Mouse (Mus musculus) heart, postnatal 0 days (tissue): ENCODE data around the gene Ylpm1. TPM values are rescaled to one million over a fixed set of nuclear protein-coding genes. Genes with fewer than 3 reads are reported as not detected.

Experiments
- ATAC-seq: fragments of 200-750 bp; cut with Nextera tagmentation; 2 replicates; pipeline ENCODE4 v1.8.0; 2017; ENCODE audit warnings: low read depth, moderate number of reproducible peaks, moderate library complexity; ENCODE audit not compliant: insufficient read depth
- DNase-seq: peaks from one replicate; pipeline ENCODE4 v3.0.0-alpha.2; 2016; ENCODE audit warnings: low spot score
- H3K27ac ChIP-seq: fragments of 300-500 bp; sonication (generic); 2 replicates; pipeline ENCODE4 v1.5.1; 2014; ENCODE audit warnings: low read depth, mild to moderate bottlenecking
- H3K27me3 ChIP-seq: fragments of 300-500 bp; sonication (generic); 2 replicates; pipeline ENCODE4 v1.6.1; 2014; ENCODE audit warnings: low read length, mixed read lengths; ENCODE audit not compliant: control insufficient read depth, insufficient read depth
- H3K36me3 ChIP-seq: fragments of 300-500 bp; sonication (generic); replicated peaks from 2 replicates; pipeline ENCODE4 v1.6.1; 2014; ENCODE audit warnings: low read length, mixed read lengths; ENCODE audit not compliant: control insufficient read depth, insufficient read depth
- H3K4me1 ChIP-seq: fragments of 300-500 bp; sonication (generic); 2 replicates; pipeline ENCODE4 v1.6.1; 2014; ENCODE audit warnings: antibody characterized with exemption; ENCODE audit not compliant: control insufficient read depth, insufficient read depth
- H3K4me2 ChIP-seq: fragments of 300-500 bp; sonication (generic); 2 replicates; pipeline ENCODE4 v1.6.1; 2014; ENCODE audit warnings: low read depth, mild to moderate bottlenecking, low read length, moderate library complexity
- H3K4me3 ChIP-seq: fragments of 300-500 bp; sonication (generic); 2 replicates; pipeline ENCODE4 v1.5.1; 2014; ENCODE audit warnings: low read depth, low read length
- H3K9ac ChIP-seq: fragments of 300-500 bp; sonication (generic); replicated peaks from 2 replicates; pipeline ENCODE4 v1.6.1; 2014; ENCODE audit warnings: low read depth, low read length, mixed read lengths
- H3K9me3 ChIP-seq: fragments of 300-500 bp; sonication (generic); replicated peaks from 2 replicates; pipeline ENCODE4 v1.6.1; 2016; ENCODE audit warnings: low read length; ENCODE audit not compliant: control insufficient read depth
- CTCF ChIP-seq: IDR thresholded peaks from 2 replicates; pipeline ENCODE4 v1.5.1; 2016; ENCODE audit warnings: antibody characterized with exemption, control low read depth, low read depth
- EP300 ChIP-seq: IDR thresholded peaks from 2 replicates; pipeline ENCODE4 v1.6.1; 2016; ENCODE audit warnings: antibody characterized with exemption, low read depth
- WGBS: fragments of 180-500 bp; shearing (Covaris S2); extraction: QIAGEN DNeasy Blood & Tissue Kit; methylation state at CpG from one replicate; pipeline ENCODE4 v1.1.7; 2014; 5-methylcytosine and 5-hydroxymethylcytosine counted together
- polyA plus RNA-seq: library from polyadenylated mRNA; unstranded; fragments of >200 nt; fragmentation: Nextera tagmentation; extraction: Ambion mirVana; gene quantifications from 2 replicates; pipeline ENCODE4 v1.2.1, GENCODE M21; 2015
- total RNA-seq: library from RNA; depleted of rRNA; stranded (reverse); fragments of >200 nt; gene quantifications from 2 replicates; pipeline ENCODE4 v1.2.3, GENCODE M21; 2014; ENCODE audit warnings: low replicate concordance

The Ylpm1 gene
- total and polyA plus RNA-seq, 2 experiments from 2014 or later = 10.5 to 14.7 TPM

GRCm38 (mm10) chr12:85103096-85103495 is 107.0 kb downstream of the Ylpm1 start:
- Histone ChIP-seq H3K9me3 (no peaks in the 10 kb centered on the region), H3K4me1 (no peaks in the 10 kb centered on the region), H3K27ac (no peak overlapping the region), H3K9ac (no peak overlapping the region), H3K36me3 (no peaks in the 10 kb centered on the region), H3K4me3 (no peak overlapping the region), H3K4me2 (no peak overlapping the region), H3K27me3 (no peaks in the 10 kb centered on the region)
- TF ChIP-seq EP300 = no peak
- no peak for TF ChIP-seq CTCF
- DNase-seq = no peak
- ATAC-seq = no peak
- 79% methylated on average over 8 of the region's 8 CpGs for WGBS

GRCm38 (mm10) chr12:85104789-85105188 is 108.7 kb downstream of the Ylpm1 start:
- Histone ChIP-seq H3K27ac (no peak overlapping the region), H3K9ac (no peak overlapping the region), H3K27me3 (no peaks in the 10 kb centered on the region), H3K4me3 (no peak overlapping the region), H3K9me3 (no peaks in the 10 kb centered on the region), H3K4me1 (peaks cover 2% of the 10 kb centered on the region; the same call in 1 of the 2 replicates), H3K36me3 (no peaks in the 10 kb centered on the region), H3K4me2 (no peak overlapping the region)
- WGBS = 86% methylated on average over 8 of the region's 8 CpGs
- TF ChIP-seq CTCF = no peak
- no peak for TF ChIP-seq EP300
- DNase-seq (no peak), ATAC-seq (no peak)

GRCm38 (mm10) chr12:85106292-85106691 is 110.2 kb downstream of the Ylpm1 start:
- no peaks in the 10 kb centered on the region for H3K27me3 ChIP-seq
- DNase-seq (no peak), ATAC-seq (no peak)
- TF ChIP-seq EP300 (no peak), CTCF (no peak)
- H3K9me3 ChIP-seq = no peaks in the 10 kb centered on the region
- H3K27ac ChIP-seq = no peak overlapping the region
- H3K36me3 ChIP-seq = no peaks in the 10 kb centered on the region
- peaks cover 7% of the 10 kb centered on the region; the same call in 1 of the 2 replicates for H3K4me1 ChIP-seq
- 0 out of 2 replicates have a peak overlapping the region, but pooled peaks have one; percentile 5 for H3K9ac ChIP-seq
- 13% methylated on average over 8 of the region's 8 CpGs for WGBS
- H3K4me2 ChIP-seq = peak overlapping the region; percentile 32; the same call in 1 of the 2 replicates
- no peak overlapping the region for H3K4me3 ChIP-seq

GRCm38 (mm10) chr12:85108643-85109042 is 112.5 kb downstream of the Ylpm1 start:
- Histone ChIP-seq H3K36me3 (no peaks in the 10 kb centered on the region), H3K4me2 (no peak overlapping the region), H3K27ac (no peak overlapping the region), H3K4me3 (no peak overlapping the region), H3K9me3 (no peaks in the 10 kb centered on the region), H3K4me1 (peaks cover 29% of the 10 kb centered on the region), H3K27me3 (no peaks in the 10 kb centered on the region), H3K9ac (no peak overlapping the region)
- no peak for ATAC-seq
- no peak for DNase-seq
- TF ChIP-seq CTCF (no peak), EP300 (no peak)
- WGBS = 67% methylated on average over 3 of the region's 3 CpGs

GRCm38 (mm10) chr12:85109426-85109825 is 113.3 kb downstream of the Ylpm1 start:
- peaks cover 31% of the 10 kb centered on the region for H3K4me1 ChIP-seq
- H3K27me3 ChIP-seq = no peaks in the 10 kb centered on the region
- H3K9me3 ChIP-seq = no peaks in the 10 kb centered on the region
- H3K36me3 ChIP-seq = 0 out of 2 replicates have a peak, but pooled peaks cover under 1% of the 10 kb centered on the region
- no peak overlapping the region for H3K4me3 ChIP-seq
- TF ChIP-seq EP300 (no peak), CTCF (no peak)
- ATAC-seq (no peak), DNase-seq (no peak)
- 0 out of 2 replicates have a peak overlapping the region, but pooled peaks have one; percentile 95 for H3K27ac ChIP-seq
- WGBS = 65% methylated on average over 4 of the region's 4 CpGs
- no peak overlapping the region for H3K9ac ChIP-seq
- H3K4me2 ChIP-seq = no peak overlapping the region

GRCm38 (mm10) chr12:85110011-85110697 is 114.0 kb downstream of the Ylpm1 start:
- H3K4me1 ChIP-seq = peaks cover 31% of the 10 kb centered on the region
- H3K9me3 ChIP-seq = no peaks in the 10 kb centered on the region
- H3K27me3 ChIP-seq = no peaks in the 10 kb centered on the region
- H3K36me3 ChIP-seq = peaks cover 7% of the 10 kb centered on the region; the same call in 1 of the 2 replicates
- H3K4me3 ChIP-seq = peak overlapping the region; percentile 99
- peak; percentile 32; the same call in 1 of the 2 replicates for ATAC-seq
- TF ChIP-seq CTCF (no peak), EP300 (no peak)
- H3K4me2 ChIP-seq = peak overlapping the region; percentile 84
- peak overlapping the region; percentile 99 for H3K9ac ChIP-seq
- H3K27ac ChIP-seq = peak overlapping the region; percentile 95
- peak; percentile 45 for DNase-seq
- WGBS = 14% methylated on average over 18 of the region's 18 CpGs
